Mouse (Mus musculus): ENCODE results near the gene Efnb3.
"Not testable (repeated sequence)": the region's sequence is repeated elsewhere in the genome, so short reads cannot be mapped to it uniquely, and the experiment has no call there.

Gene Efnb3

DNA sequence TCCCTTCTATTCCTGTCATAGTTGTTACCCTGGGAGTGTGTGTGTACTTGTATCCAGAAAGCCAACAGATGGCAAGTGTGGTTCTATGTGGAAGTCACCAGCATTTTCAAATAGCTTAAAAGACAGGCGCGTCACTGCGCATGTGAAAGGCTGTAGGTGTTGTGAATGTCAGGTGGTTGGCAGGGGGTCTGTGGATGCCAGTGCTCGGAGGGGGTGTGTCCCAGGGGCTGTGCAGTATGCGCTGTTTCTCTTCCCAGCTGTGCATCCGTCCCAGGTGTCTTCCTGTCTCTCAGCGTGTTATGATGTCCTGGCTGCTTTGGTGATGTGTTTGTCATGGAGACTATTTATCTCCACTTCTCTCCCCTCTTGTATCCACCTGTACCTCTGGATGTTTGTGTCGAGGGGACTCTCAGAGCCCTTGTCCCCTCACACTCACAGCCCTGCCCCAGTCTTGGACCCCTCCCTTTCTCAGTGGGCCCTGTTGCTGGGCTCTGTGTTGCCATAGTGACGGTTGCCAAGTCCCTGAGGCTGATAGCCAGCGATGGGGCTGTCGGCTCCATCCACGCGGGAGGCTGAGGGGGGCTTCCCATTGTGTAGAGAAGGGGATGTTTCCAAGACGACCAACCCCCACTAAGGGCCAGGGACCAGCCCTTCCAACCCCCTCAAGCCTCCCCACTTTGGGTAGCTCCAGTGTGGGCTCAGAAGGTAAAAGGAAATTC lies 7.2 kb downstream of the Efnb3 start:
- no peak for DNase-seq (ENCODE audit: extremely low read depth, low read depth, low spot score)

DNA sequence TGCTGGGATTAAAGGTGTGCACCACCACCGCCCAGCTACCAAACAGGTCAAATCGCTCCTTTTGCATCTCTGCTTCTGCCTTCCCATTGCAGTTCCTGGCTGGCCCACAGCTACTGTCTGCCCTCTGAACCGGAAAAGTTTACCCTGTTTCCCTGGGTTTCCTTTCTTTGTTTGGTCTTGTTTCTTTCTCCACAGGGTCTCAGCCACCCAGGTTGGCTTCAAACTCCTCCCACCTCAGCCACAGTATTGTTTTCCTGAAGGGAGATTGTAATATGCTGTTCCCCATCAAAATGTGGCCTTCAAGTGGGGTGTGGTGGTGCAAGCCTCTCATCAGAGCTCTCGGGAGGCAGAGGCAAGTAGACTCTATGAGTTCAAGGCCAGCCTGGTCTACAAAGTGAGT lies 8.7 kb downstream of the Efnb3 start:
- no peak for DNase-seq (ENCODE audit: extremely low read depth, low read depth, low spot score)

GRCm38 (mm10) chr11:69549060-69549656 lies 10.8 kb downstream of the Efnb3 start, which contains the start of gene Dnah2:
Gene Dnah2, minus strand, starts transcription at chr11:69549110.
- no peak for DNase-seq (ENCODE audit: extremely low read depth, low read depth, low spot score)

GRCm38 (mm10) chr11:69547071-69547470 lies 12.9 kb downstream of the Efnb3 start:
- no peak for DNase-seq (ENCODE audit: extremely low read depth, low read depth, low spot score)

GRCm38 (mm10) chr11:69546423-69547053 lies 13.5 kb downstream of the Efnb3 start:
- no peak for DNase-seq (ENCODE audit: extremely low read depth, low read depth, low spot score)

GRCm38 (mm10) chr11:69545957-69546356 lies 14.0 kb downstream of the Efnb3 start:
- DNase-seq (ENCODE audit: extremely low read depth, low read depth, low spot score): no peak

GRCm38 (mm10) chr11:69543598-69543997 lies 16.4 kb downstream of the Efnb3 start:
- DNase-seq (ENCODE audit: extremely low read depth, low read depth, low spot score): no peak

GRCm38 (mm10) chr11:69541741-69542140 lies 18.3 kb downstream of the Efnb3 start:
- DNase-seq (ENCODE audit: extremely low read depth, low read depth, low spot score): not testable (repeated sequence)

DNA sequence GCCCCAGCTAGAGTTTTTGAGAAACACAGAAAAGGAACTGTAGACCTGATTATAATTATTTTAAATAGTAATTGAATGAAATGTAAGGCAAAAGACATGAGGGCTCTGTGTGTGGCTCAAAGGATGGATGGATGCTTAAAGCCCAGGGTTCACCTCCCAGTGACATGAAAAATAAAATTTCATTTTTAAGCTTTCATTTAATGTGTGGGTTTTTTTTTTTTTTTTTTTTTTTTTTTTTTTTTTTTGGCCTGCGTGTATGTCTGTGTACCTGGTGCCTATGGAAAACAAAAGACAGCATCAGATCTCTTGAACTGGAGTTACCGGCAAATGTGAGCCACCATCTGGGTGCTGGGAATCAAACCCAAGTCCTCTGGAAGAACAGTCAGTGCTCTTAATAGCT lies 19.3 kb downstream of the Efnb3 start:
- no peak for DNase-seq (ENCODE audit: extremely low read depth, low read depth, low spot score)

GRCm38 (mm10) chr11:69534990-69535389 lies 25.0 kb downstream of the Efnb3 start:
- no peak for DNase-seq (ENCODE audit: extremely low read depth, low read depth, low spot score)

- DNase-seq (ENCODE audit: extremely low read depth, low read depth, low spot score): no peak
Observed at GRCm38 (mm10) chr11:69532480-69533150, 27.4 kb downstream of the Efnb3 start.

GRCm38 (mm10) chr11:69530755-69531154 lies 29.2 kb downstream of the Efnb3 start:
- not testable (repeated sequence) for DNase-seq (ENCODE audit: extremely low read depth, low read depth, low spot score)

GRCm38 (mm10) chr11:69530281-69530680 lies 29.7 kb downstream of the Efnb3 start:
- DNase-seq (ENCODE audit: extremely low read depth, low read depth, low spot score): not testable (repeated sequence)

- no peak for DNase-seq (ENCODE audit: extremely low read depth, low read depth, low spot score)
Observed at GRCm38 (mm10) chr11:69528031-69528390, 32.0 kb downstream of the Efnb3 start.

- DNase-seq (ENCODE audit: extremely low read depth, low read depth, low spot score): no peak
Observed at GRCm38 (mm10) chr11:69527098-69528030, 32.6 kb downstream of the Efnb3 start.

- no peak for DNase-seq (ENCODE audit: extremely low read depth, low read depth, low spot score)
Observed at GRCm38 (mm10) chr11:69526631-69527030, 33.4 kb downstream of the Efnb3 start.

DNA sequence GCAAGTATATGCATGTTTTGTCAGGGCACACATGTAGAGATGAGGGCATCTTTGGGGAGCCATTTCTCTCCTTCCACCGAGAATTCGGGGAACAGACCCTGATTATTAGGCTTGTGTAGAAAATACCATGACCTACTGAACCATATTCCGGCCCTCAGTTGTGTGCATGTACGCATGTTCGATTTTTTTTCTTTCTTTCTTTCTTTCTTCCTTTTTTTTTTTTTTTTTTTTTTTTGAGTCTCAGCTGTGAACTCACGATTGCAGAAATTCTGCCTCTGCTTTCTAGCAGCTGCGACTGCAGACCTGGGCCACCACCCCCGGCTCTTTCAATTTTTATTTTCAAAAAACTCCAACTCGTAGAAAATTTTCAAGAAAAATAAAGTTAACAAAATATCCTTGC lies 34.3 kb downstream of the Efnb3 start:
- DNase-seq (ENCODE audit: extremely low read depth, low read depth, low spot score): no peak

- DNase-seq (ENCODE audit: extremely low read depth, low read depth, low spot score): peak; percentile 43
Observed at GRCm38 (mm10) chr11:69523651-69524050, 36.4 kb downstream of the Efnb3 start.

DNA sequence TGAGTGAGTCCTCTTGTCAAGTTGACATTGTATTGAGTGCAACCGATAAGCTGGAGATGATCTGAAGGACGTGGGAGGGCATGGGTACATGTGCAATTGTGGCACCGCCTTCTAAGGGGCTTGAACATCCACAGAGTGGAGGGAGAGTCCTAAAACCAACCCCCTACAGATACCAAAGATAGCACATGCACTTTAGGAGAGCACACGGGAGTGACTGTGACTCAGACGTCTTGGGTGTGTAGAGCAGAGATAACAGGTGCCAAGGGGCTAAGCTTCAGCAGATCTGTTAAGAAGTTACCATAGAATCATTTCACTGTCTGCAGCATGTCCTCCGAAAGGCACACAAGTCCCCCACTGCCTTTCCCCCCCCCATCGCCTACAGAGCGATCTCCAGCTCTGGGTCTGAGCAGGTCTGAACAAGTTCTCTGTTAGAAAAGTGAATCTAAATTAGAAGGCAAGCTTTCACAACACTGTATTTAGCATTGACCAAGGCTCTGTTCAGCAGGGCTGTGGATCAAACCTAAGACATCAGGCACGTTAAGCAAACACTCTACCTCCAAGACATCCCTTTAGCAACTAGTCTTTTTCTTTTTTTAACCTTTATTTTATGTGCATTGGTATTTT lies 38.4 kb downstream of the Efnb3 start:
- DNase-seq (ENCODE audit: extremely low read depth, low read depth, low spot score): peak; percentile 71

DNA sequence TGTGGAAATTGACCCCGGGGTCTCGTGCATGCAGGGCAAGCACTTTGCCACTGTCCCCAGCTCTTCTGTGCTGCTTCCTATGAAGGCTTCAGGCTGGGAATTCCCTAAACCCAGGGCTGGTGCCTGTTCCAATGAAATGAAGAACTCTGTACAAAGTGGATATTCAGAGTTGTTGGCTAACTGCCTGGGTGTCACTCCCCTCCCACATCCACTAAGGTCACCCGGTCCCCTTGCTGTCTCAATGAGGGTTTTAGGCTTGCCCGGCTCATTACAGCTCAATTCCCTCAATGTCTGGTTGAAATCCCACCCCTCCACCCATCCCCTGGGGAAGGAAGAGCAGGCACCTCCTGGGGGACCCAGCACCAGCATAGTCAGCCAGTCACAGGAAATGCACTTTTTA lies 40.0 kb downstream of the Efnb3 start:
- DNase-seq (ENCODE audit: extremely low read depth, low read depth, low spot score): no peak

Data from fat pad, adult 2 months (tissue).